Mouse (Mus musculus): ENCODE data around the gene Padi3. TPM values are rescaled to one million over a fixed set of nuclear protein-coding genes. Genes with fewer than 3 reads are reported as not detected.

Padi3 gene
- total RNA-seq (2017), result not detected in 3 replicates

- no peak for ATAC-seq (replicated peaks; ENCODE audit: insufficient number of reproducible peaks, low FRiP score, low TSS enrichment, poor library complexity, severe bottlenecking)
Measured at GRCm38 (mm10) chr4:140810458-140811260, at the start of gene Padi3. Gene Padi3, minus strand, starts transcription at chr4:140810648.

GRCm38 (mm10) chr4:140859291-140859690, 48.8 kb upstream of the Padi3 start:
- 0 out of 2 replicates have a peak, but pooled peaks have one; percentile 45 for ATAC-seq (replicated peaks; ENCODE audit: insufficient number of reproducible peaks, low FRiP score, low TSS enrichment, poor library complexity, severe bottlenecking)

GRCm38 (mm10) chr4:140857813-140858212, 47.4 kb upstream of the Padi3 start:
- ATAC-seq (replicated peaks; ENCODE audit: insufficient number of reproducible peaks, low FRiP score, low TSS enrichment, poor library complexity, severe bottlenecking), result no peak

GRCm38 (mm10) chr4:140857041-140857440, 46.6 kb upstream of the Padi3 start:
- no peak for ATAC-seq (replicated peaks; ENCODE audit: insufficient number of reproducible peaks, low FRiP score, low TSS enrichment, poor library complexity, severe bottlenecking)

GRCm38 (mm10) chr4:140855151-140855550, 44.7 kb upstream of the Padi3 start:
- no peak for ATAC-seq (replicated peaks; ENCODE audit: insufficient number of reproducible peaks, low FRiP score, low TSS enrichment, poor library complexity, severe bottlenecking)

- no peak for ATAC-seq (replicated peaks; ENCODE audit: insufficient number of reproducible peaks, low FRiP score, low TSS enrichment, poor library complexity, severe bottlenecking)
Measured at GRCm38 (mm10) chr4:140854455-140854864, 44.0 kb upstream of the Padi3 start.

GRCm38 (mm10) chr4:140853626-140854025, 43.2 kb upstream of the Padi3 start:
- no peak for ATAC-seq (replicated peaks; ENCODE audit: insufficient number of reproducible peaks, low FRiP score, low TSS enrichment, poor library complexity, severe bottlenecking)

GRCm38 (mm10) chr4:140849310-140849709, 38.9 kb upstream of the Padi3 start:
- no peak for ATAC-seq (replicated peaks; ENCODE audit: insufficient number of reproducible peaks, low FRiP score, low TSS enrichment, poor library complexity, severe bottlenecking)

- no peak for ATAC-seq (replicated peaks; ENCODE audit: insufficient number of reproducible peaks, low FRiP score, low TSS enrichment, poor library complexity, severe bottlenecking)
Measured at GRCm38 (mm10) chr4:140845666-140846065, 35.2 kb upstream of the Padi3 start, which contains the start of gene Padi1. Gene Padi1, minus strand, starts transcription at chr4:140845778.

GRCm38 (mm10) chr4:140844991-140845390, 34.5 kb upstream of the Padi3 start:
- ATAC-seq (replicated peaks; ENCODE audit: insufficient number of reproducible peaks, low FRiP score, low TSS enrichment, poor library complexity, severe bottlenecking), result no peak

- ATAC-seq (replicated peaks; ENCODE audit: insufficient number of reproducible peaks, low FRiP score, low TSS enrichment, poor library complexity, severe bottlenecking), result no peak
Measured at GRCm38 (mm10) chr4:140843670-140844280, 33.3 kb upstream of the Padi3 start.

GRCm38 (mm10) chr4:140842909-140843308, 32.5 kb upstream of the Padi3 start:
- ATAC-seq (replicated peaks; ENCODE audit: insufficient number of reproducible peaks, low FRiP score, low TSS enrichment, poor library complexity, severe bottlenecking), result no peak

GRCm38 (mm10) chr4:140837879-140838278, 27.4 kb upstream of the Padi3 start:
- no peak for ATAC-seq (replicated peaks; ENCODE audit: insufficient number of reproducible peaks, low FRiP score, low TSS enrichment, poor library complexity, severe bottlenecking)

- ATAC-seq (replicated peaks; ENCODE audit: insufficient number of reproducible peaks, low FRiP score, low TSS enrichment, poor library complexity, severe bottlenecking), result no peak
Measured at GRCm38 (mm10) chr4:140836208-140836866, 25.9 kb upstream of the Padi3 start.

GRCm38 (mm10) chr4:140835682-140836081, 25.2 kb upstream of the Padi3 start:
- ATAC-seq (replicated peaks; ENCODE audit: insufficient number of reproducible peaks, low FRiP score, low TSS enrichment, poor library complexity, severe bottlenecking), result no peak

GRCm38 (mm10) chr4:140834327-140834934, 24.0 kb upstream of the Padi3 start:
- ATAC-seq (replicated peaks; ENCODE audit: insufficient number of reproducible peaks, low FRiP score, low TSS enrichment, poor library complexity, severe bottlenecking), result no peak

GRCm38 (mm10) chr4:140832821-140833220, 22.4 kb upstream of the Padi3 start:
- ATAC-seq (replicated peaks; ENCODE audit: insufficient number of reproducible peaks, low FRiP score, low TSS enrichment, poor library complexity, severe bottlenecking), result no peak

- no peak for ATAC-seq (replicated peaks; ENCODE audit: insufficient number of reproducible peaks, low FRiP score, low TSS enrichment, poor library complexity, severe bottlenecking)
Measured at GRCm38 (mm10) chr4:140831808-140832207, 21.4 kb upstream of the Padi3 start.

GRCm38 (mm10) chr4:140827237-140827636, 16.8 kb upstream of the Padi3 start:
- no peak for ATAC-seq (replicated peaks; ENCODE audit: insufficient number of reproducible peaks, low FRiP score, low TSS enrichment, poor library complexity, severe bottlenecking)
